Mouse (Mus musculus): ENCODE measurements at regions not wholly inside any gene's neighbourhood (a gene's known extent, or its start where the extent isn't known, plus 50 kb on each side); places are given as distances from the start of the nearest gene placed in this dataset.

GRCm38 (mm10) chr12:79944090-79944489 is 168.7 kb downstream of the Zfp36l1 start:
- no peaks in the 10 kb centered on the region for H3K27me3 ChIP-seq (ENCODE audit: control insufficient read depth, insufficient read depth, low read length)
- peaks cover 3% of the 10 kb centered on the region; the same call in 1 of the 2 replicates for H3K4me1 ChIP-seq (ENCODE audit: control insufficient read depth, insufficient read depth, insufficient read length)
- WGBS = 87% methylated on average over 10 of the region's 10 CpGs
- H3K27ac ChIP-seq (ENCODE audit: insufficient read depth, low read length) = no peak overlapping the region
- H3K4me3 ChIP-seq (ENCODE audit: extremely low read depth, insufficient read depth, insufficient read length) = no peak overlapping the region
- TF ChIP-seq POLR2A (IDR thresholded peaks at IDR 0.05; ENCODE audit: low read depth, low read length) (no peak), CTCF (IDR thresholded peaks at IDR 0.05; ENCODE audit: extremely low read depth, insufficient read depth, insufficient read length, insufficient replicate concordance) (no peak)
- no peaks in the 10 kb centered on the region for H3K36me3 ChIP-seq (ENCODE audit: control insufficient read depth, insufficient read depth, low read length)
- DNase-seq (ENCODE audit: low read depth in 1 of 2, low spot score in 2 of 2) = no peak

GRCm38 (mm10) chr12:79942563-79943131 is 170.2 kb downstream of the Zfp36l1 start:
- DNase-seq (ENCODE audit: low read depth in 1 of 2, low spot score in 2 of 2) = no peak

GRCm38 (mm10) chr12:79941828-79942227 is 171.0 kb downstream of the Zfp36l1 start:
- 71% methylated on average over 3 of the region's 3 CpGs for WGBS
- no peak for TF ChIP-seq POLR2A (IDR thresholded peaks at IDR 0.05; ENCODE audit: low read depth, low read length)
- no peak for TF ChIP-seq CTCF (IDR thresholded peaks at IDR 0.05; ENCODE audit: extremely low read depth, insufficient read depth, insufficient read length, insufficient replicate concordance)
- Histone ChIP-seq H3K27me3 (ENCODE audit: control insufficient read depth, insufficient read depth, low read length) (no peaks in the 10 kb centered on the region), H3K4me3 (ENCODE audit: extremely low read depth, insufficient read depth, insufficient read length) (no peak overlapping the region), H3K4me1 (ENCODE audit: control insufficient read depth, insufficient read depth, insufficient read length) (peaks cover 3% of the 10 kb centered on the region; the same call in 1 of the 2 replicates), H3K36me3 (ENCODE audit: control insufficient read depth, insufficient read depth, low read length) (no peaks in the 10 kb centered on the region), H3K27ac (ENCODE audit: insufficient read depth, low read length) (no peak overlapping the region)
- DNase-seq (ENCODE audit: low read depth in 1 of 2, low spot score in 2 of 2) = no peak

More at GRCm38 (mm10) chr12:79942563-79943131, 170.2 kb downstream of the Zfp36l1 start:
- no peak overlapping the region for H3K4me3 ChIP-seq (ENCODE audit: extremely low read depth, insufficient read depth, insufficient read length)
- no peaks in the 10 kb centered on the region for H3K36me3 ChIP-seq (ENCODE audit: control insufficient read depth, insufficient read depth, low read length)
- TF ChIP-seq CTCF (IDR thresholded peaks at IDR 0.05; ENCODE audit: extremely low read depth, insufficient read depth, insufficient read length, insufficient replicate concordance) = no peak
- WGBS = 80% methylated on average over 10 of the region's 10 CpGs
- H3K27me3 ChIP-seq (ENCODE audit: control insufficient read depth, insufficient read depth, low read length) = no peaks in the 10 kb centered on the region
- H3K27ac ChIP-seq (ENCODE audit: insufficient read depth, low read length) = no peak overlapping the region
- H3K4me1 ChIP-seq (ENCODE audit: control insufficient read depth, insufficient read depth, insufficient read length) = peaks cover 3% of the 10 kb centered on the region; the same call in 1 of the 2 replicates

GRCm38 (mm10) chr12:79939436-79939835 is 173.4 kb downstream of the Zfp36l1 start:
- 65% methylated on average over 9 of the region's 9 CpGs for WGBS

GRCm38 (mm10) chr12:79937876-79938275 is 174.9 kb downstream of the Zfp36l1 start:
- H3K4me3 ChIP-seq (ENCODE audit: extremely low read depth, insufficient read depth, insufficient read length) = no peak overlapping the region
- no peaks in the 10 kb centered on the region for H3K4me1 ChIP-seq (ENCODE audit: control insufficient read depth, insufficient read depth, insufficient read length)
- H3K27me3 ChIP-seq (ENCODE audit: control insufficient read depth, insufficient read depth, low read length) = no peaks in the 10 kb centered on the region
- no peak overlapping the region for H3K27ac ChIP-seq (ENCODE audit: insufficient read depth, low read length)
- no peak for DNase-seq (ENCODE audit: low read depth in 1 of 2, low spot score in 2 of 2)
- H3K36me3 ChIP-seq (ENCODE audit: control insufficient read depth, insufficient read depth, low read length) = no peaks in the 10 kb centered on the region
- TF ChIP-seq CTCF (IDR thresholded peaks at IDR 0.05; ENCODE audit: extremely low read depth, insufficient read depth, insufficient read length, insufficient replicate concordance) (no peak), POLR2A (IDR thresholded peaks at IDR 0.05; ENCODE audit: low read depth, low read length) (no peak)
- 85% methylated on average over 4 of the region's 4 CpGs for WGBS

More at GRCm38 (mm10) chr12:79939436-79939835, 173.4 kb downstream of the Zfp36l1 start:
- TF ChIP-seq CTCF (IDR thresholded peaks at IDR 0.05; ENCODE audit: extremely low read depth, insufficient read depth, insufficient read length, insufficient replicate concordance) (no peak), POLR2A (IDR thresholded peaks at IDR 0.05; ENCODE audit: low read depth, low read length) (no peak)
- H3K4me3 ChIP-seq (ENCODE audit: extremely low read depth, insufficient read depth, insufficient read length) = no peak overlapping the region
- H3K27me3 ChIP-seq (ENCODE audit: control insufficient read depth, insufficient read depth, low read length) = no peaks in the 10 kb centered on the region
- no peak for DNase-seq (ENCODE audit: low read depth in 1 of 2, low spot score in 2 of 2)
- no peaks in the 10 kb centered on the region for H3K36me3 ChIP-seq (ENCODE audit: control insufficient read depth, insufficient read depth, low read length)
- H3K4me1 ChIP-seq (ENCODE audit: control insufficient read depth, insufficient read depth, insufficient read length) = no peaks in the 10 kb centered on the region
- H3K27ac ChIP-seq (ENCODE audit: insufficient read depth, low read length) = no peak overlapping the region

GRCm38 (mm10) chr12:79936698-79937097 is 176.1 kb downstream of the Zfp36l1 start:
- Histone ChIP-seq H3K27ac (ENCODE audit: insufficient read depth, low read length) (no peak overlapping the region), H3K27me3 (ENCODE audit: control insufficient read depth, insufficient read depth, low read length) (no peaks in the 10 kb centered on the region), H3K4me1 (ENCODE audit: control insufficient read depth, insufficient read depth, insufficient read length) (no peaks in the 10 kb centered on the region), H3K36me3 (ENCODE audit: control insufficient read depth, insufficient read depth, low read length) (no peaks in the 10 kb centered on the region), H3K4me3 (ENCODE audit: extremely low read depth, insufficient read depth, insufficient read length) (no peak overlapping the region)
- no peak for DNase-seq (ENCODE audit: low read depth in 1 of 2, low spot score in 2 of 2)
- 89% methylated on average over 5 of the region's 5 CpGs for WGBS
- no peak for TF ChIP-seq POLR2A (IDR thresholded peaks at IDR 0.05; ENCODE audit: low read depth, low read length)
- TF ChIP-seq CTCF (IDR thresholded peaks at IDR 0.05; ENCODE audit: extremely low read depth, insufficient read depth, insufficient read length, insufficient replicate concordance) = no peak

GRCm38 (mm10) chr12:79934091-79934490 is 178.7 kb downstream of the Zfp36l1 start:
- H3K36me3 ChIP-seq (ENCODE audit: control insufficient read depth, insufficient read depth, low read length) = no peaks in the 10 kb centered on the region
- H3K4me1 ChIP-seq (ENCODE audit: control insufficient read depth, insufficient read depth, insufficient read length) = no peaks in the 10 kb centered on the region
- no peak overlapping the region for H3K27ac ChIP-seq (ENCODE audit: insufficient read depth, low read length)
- no peak for DNase-seq (ENCODE audit: low read depth in 1 of 2, low spot score in 2 of 2)
- H3K4me3 ChIP-seq (ENCODE audit: extremely low read depth, insufficient read depth, insufficient read length) = no peak overlapping the region
- no peak for TF ChIP-seq POLR2A (IDR thresholded peaks at IDR 0.05; ENCODE audit: low read depth, low read length)
- no peak for TF ChIP-seq CTCF (IDR thresholded peaks at IDR 0.05; ENCODE audit: extremely low read depth, insufficient read depth, insufficient read length, insufficient replicate concordance)
- WGBS = 87% methylated on average over 7 of the region's 7 CpGs
- H3K27me3 ChIP-seq (ENCODE audit: control insufficient read depth, insufficient read depth, low read length) = no peaks in the 10 kb centered on the region
